Mouse (Mus musculus): Measurements from ENCODE around the gene Dok3. TPM values are rescaled to one million over a fixed set of nuclear protein-coding genes. Genes with fewer than 3 reads are reported as not detected.
"Not testable (repeated sequence)": the region's sequence is repeated elsewhere in the genome, so short reads cannot be mapped to it uniquely, and the experiment has no call there.

Gene Dok3
- total RNA-seq (2021) = 1 to 10 TPM in 1 of 2 experiments, under 1 TPM in 1; 0.77 to 1.5 TPM
- long read RNA-seq, experiment 1, partial matches to known transcripts = 0 of 1 reads
- long read RNA-seq, experiment 1, other reads (novel, unspliced or antisense) = 0 of 1 reads
- long read RNA-seq, experiment 2, partial matches to known transcripts = 0 of 1 reads
- long read RNA-seq, experiment 2, other reads (novel, unspliced or antisense) = 0 of 1 reads

GRCm38 (mm10) chr13:55529198-55529915 lies at the start of gene Dok3:
TSS of gene Dok3 (minus strand) at chr13:55529296.
- intact Hi-C loops (cut with DNase I) = no loop called here
- Histone ChIP-seq H3K4me3 (peak within 1 kb of the TSS; percentile 54), H3K27ac (peak within 1 kb of the TSS; percentile 57)

GRCm38 (mm10) chr13:55578086-55578485 lies 49.0 kb upstream of the Dok3 start:
- DNase-seq = no peak
- no peak overlapping the region for H3K4me3 ChIP-seq
- intact Hi-C loops (cut with DNase I) = no loop called here
- no peak overlapping the region for H3K27ac ChIP-seq
- TF ChIP-seq CTCF (IDR thresholded peaks at IDR 0.05) = no peak

More at GRCm38 (mm10) chr13:55529198-55529915, at the start of gene Dok3:
- TF ChIP-seq CTCF (IDR thresholded peaks at IDR 0.05) = no peak
- no peak for DNase-seq

DNA sequence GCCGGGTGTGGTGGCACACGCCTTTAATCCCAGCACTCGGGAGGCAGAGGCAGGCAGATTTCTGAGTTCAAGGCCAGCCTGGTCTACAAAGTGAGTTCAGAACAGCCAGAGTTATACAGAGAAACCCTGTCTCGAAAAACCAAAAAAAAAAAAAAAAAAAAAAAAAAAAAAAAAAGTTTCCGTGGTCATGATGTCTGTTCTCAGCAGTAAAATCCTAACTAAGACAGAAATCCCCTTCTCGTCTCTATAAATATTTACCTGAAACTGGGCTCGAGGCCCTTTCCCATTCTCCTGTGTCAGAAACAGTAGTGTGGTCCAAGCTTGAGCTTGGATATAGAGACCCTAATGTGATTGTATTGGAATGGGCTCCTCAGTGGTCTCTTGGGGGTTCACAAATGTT lies 47.8 kb upstream of the Dok3 start:
- intact Hi-C loops (cut with DNase I) = not testable (repeated sequence)

DNA sequence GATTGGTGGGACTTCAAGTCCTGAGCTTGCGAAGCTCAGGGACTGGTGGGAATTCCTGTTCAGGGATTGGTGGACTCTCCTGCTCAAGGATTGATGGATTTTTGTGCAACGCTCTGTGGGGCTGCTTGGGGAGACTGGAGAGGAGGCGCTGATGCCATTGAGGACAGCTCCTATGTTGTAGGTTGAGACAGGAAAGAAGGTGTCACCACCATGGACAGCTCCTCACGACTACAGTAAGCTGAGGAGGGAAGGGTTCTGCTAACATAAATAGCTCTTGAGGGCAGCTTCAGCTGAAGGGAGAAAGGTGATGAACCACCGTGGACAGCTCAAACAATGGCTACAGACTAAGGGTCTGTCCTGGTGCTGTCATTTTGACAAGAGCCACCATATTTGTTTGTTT lies 46.8 kb upstream of the Dok3 start:
- intact Hi-C loops (cut with DNase I) = no loop called here
- Histone ChIP-seq H3K4me3 (no peak overlapping the region), H3K27ac (no peak overlapping the region)
- DNase-seq = no peak
- TF ChIP-seq CTCF (IDR thresholded peaks at IDR 0.05) = no peak

More for the DNA sequence above, 47.8 kb upstream of the Dok3 start:
- not testable (repeated sequence) for H3K27ac ChIP-seq, DNase-seq, H3K4me3 ChIP-seq

- no peak for DNase-seq
- intact Hi-C loops (cut with DNase I) = loop anchor here (5.0 kb wide), 1 partner anchor 37 kb away; the partner anchor contains the start of gene Ddx41
- TF ChIP-seq CTCF (IDR thresholded peaks at IDR 0.05) = no peak
Measured at GRCm38 (mm10) chr13:55574321-55574720, 45.2 kb upstream of the Dok3 start.

DNA sequence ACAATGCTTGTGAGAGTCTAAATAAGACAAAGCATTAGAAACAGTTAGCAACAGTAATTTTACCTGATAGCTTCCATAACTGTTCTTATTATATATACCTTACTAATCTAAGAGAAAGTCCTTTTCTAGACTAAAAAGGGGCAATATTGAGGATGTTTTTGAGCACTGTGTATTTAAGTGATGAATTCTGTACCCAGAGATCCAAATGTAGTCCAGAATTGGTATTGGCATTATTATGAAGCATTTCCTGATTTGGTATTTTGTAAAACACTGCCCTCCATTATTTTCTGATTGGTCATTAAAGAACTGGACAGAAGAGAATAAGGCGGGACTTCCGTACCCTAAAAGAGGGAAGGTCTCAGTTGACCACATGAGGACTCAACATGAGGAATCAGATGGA lies 44.3 kb upstream of the Dok3 start, which contains the start of gene Tmed9:
Gene Tmed9 (plus strand): TSS at position 301 of the 400 bp plus-strand sequence.
- TF ChIP-seq CTCF (IDR thresholded peaks at IDR 0.05) = no peak
- intact Hi-C loops (cut with DNase I) = loop anchor here (5.0 kb wide), 1 partner anchor 36 kb away; the partner anchor contains the start of gene Ddx41
- no peak within 1 kb of the TSS for H3K27ac ChIP-seq
- no peak within 1 kb of the TSS for H3K4me3 ChIP-seq
- DNase-seq = no peak

More at GRCm38 (mm10) chr13:55574321-55574720, 45.2 kb upstream of the Dok3 start:
- no peak overlapping the region for H3K4me3 ChIP-seq
- H3K27ac ChIP-seq = no peak overlapping the region

DNA sequence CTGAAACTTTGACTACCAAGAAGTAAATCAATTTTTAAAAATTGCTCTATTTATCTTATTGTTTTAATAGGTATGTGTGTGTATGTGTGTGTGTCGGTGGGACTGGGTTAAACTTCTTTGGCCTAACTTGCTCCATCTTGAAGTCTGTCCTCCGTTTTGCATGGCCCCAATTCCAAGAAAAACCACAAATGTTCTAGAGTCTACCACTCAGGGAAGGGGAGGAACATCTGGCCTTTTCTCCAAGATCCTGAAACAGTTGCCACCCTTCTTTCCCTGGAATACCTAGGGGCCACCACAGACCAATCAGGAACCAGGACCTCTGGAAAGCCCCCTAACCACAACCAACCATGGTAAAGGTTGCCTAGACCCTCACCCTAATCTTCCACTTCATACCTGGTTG lies 42.9 kb upstream of the Dok3 start:
- peak overlapping the region; percentile 95 for H3K4me3 ChIP-seq
- DNase-seq = no peak
- H3K27ac ChIP-seq = peak overlapping the region; percentile 85; the same call in 1 of the 2 replicates
- intact Hi-C loops (cut with DNase I) = loop anchor here (2.0 to 5.0 kb wide), 2 partner anchors 21 to 35 kb away; partner anchors contain the start of gene Ddx41
- TF ChIP-seq CTCF (IDR thresholded peaks at IDR 0.05) = no peak

DNA sequence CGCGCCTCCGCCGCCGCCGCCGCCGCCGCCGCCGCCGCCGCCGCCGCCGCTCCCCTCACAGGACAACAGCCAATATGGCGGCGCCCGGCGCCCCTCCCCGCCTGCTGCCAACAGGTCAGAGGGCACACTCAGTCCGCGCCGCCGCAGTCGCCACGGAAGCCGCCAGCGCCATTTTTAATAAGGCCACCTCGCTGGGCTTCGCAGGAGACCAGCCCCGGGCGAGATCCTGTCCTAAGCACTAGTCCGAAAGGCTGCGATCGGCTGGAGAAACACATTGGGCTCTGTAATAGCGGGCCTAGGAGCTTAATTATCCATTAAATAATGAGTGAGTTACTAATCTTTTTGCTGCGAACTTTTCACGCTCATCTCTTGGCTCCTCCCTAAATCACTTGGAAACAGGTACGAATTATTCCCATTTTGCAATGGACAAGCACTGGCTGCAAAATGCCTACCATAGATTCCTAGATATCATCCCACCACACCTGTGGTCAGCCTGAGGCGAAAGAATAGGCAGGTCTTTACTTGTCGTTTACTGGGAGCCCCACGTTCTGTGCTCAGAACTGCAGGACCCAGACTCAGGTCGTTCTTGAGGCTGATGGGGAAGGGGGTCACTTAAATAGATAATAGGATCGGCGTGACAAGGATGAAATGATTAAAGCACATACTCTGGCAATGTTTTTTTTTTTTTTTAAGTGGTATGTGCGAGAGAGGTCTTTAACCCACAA lies 42.1 kb upstream of the Dok3 start, which contains the start of gene Fam193b:
Gene Fam193b (minus strand): TSS at position 94 of the 725 bp plus-strand sequence.
- intact Hi-C loops (cut with DNase I) = loop anchor here (2.0 to 5.0 kb wide), 2 partner anchors 22 to 34 kb away; partner anchors contain the start of gene Ddx41
- no peak for TF ChIP-seq CTCF (IDR thresholded peaks at IDR 0.05)
- H3K4me3 ChIP-seq = peak within 1 kb of the TSS; percentile 95
- peak; percentile 96 for DNase-seq
- peak within 1 kb of the TSS; percentile 85 for H3K27ac ChIP-seq

DNA sequence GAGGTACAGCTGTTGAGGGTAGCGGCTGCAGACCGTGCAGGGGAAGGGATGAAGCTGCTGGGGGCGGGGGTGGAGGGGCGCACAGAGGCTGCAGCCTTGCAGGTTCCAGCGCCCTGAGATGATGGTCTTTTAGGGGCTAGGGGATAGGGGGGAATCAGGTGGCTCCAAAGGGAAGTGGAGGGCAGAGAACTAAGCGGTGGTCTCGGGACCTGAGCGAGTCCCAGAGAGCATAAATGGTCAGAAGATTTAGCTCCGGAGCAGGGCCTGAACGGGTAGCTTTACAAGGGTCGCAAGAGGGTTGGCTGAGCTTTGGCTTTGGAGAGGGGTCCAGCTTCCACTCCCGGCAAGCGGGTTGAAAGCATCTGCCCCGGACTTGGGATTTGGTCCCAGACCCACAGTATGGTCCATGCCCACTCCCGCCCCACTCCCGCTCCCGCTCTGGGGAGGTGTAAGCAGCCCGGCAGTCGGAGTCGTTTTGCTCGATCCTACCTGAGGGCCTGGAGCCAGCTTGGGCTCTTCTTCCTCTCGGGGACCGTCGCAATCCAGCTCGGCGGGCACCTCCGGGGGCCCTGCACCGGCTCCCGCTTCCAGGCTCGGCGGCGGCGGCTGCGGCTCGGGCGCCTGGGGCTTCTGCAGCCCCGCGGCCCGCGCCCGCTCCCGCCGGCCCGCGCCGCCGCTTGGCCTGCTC lies 41.3 kb upstream of the Dok3 start:
- intact Hi-C loops (cut with DNase I) = loop anchor here (2.0 to 5.0 kb wide), 2 partner anchors 22 to 33 kb away; partner anchors contain the start of gene Ddx41
- H3K27ac ChIP-seq = peak overlapping the region; percentile 85
- DNase-seq = peak; percentile 67
- no peak for TF ChIP-seq CTCF (IDR thresholded peaks at IDR 0.05)
- H3K4me3 ChIP-seq = peak overlapping the region; percentile 95

GRCm38 (mm10) chr13:55569726-55570285 lies 40.7 kb upstream of the Dok3 start:
- intact Hi-C loops (cut with DNase I) = loop anchor here (2.0 to 5.0 kb wide), 2 partner anchors 23 to 33 kb away; partner anchors contain the start of gene Ddx41
- no peak for TF ChIP-seq CTCF (IDR thresholded peaks at IDR 0.05)
- Histone ChIP-seq H3K27ac (peak overlapping the region; percentile 85), H3K4me3 (peak overlapping the region; percentile 95)
- DNase-seq = no peak

DNA sequence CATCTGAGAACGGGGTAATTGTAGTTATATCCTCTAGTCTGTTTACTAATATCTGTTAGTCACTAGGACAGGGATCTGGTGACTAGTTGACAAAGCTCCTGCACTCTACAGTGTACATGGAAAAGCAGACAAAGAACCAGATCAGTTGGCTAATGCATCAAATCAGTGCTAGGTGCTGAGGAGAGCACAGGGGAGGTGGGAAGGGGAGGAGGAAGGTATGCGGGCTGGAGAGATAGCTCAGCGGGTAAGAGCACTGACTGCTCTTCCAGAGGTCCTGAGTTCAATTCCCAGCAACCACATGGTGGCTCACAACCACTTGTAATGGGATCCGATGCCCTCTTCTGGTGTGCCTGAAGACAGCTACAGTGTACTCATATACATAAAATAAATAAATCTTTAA lies 39.4 kb upstream of the Dok3 start:
- intact Hi-C loops (cut with DNase I); DNase-seq; H3K27ac ChIP-seq; H3K4me3 ChIP-seq: not testable (repeated sequence)
